Mouse (Mus musculus) ovary, postnatal 36 days (tissue): ENCODE results near the gene Scn1a.

Experiments used
- DNase-seq: peaks from one replicate; pipeline ENCODE4 v3.0.0; 2022; ENCODE audit warnings: low spot score, mixed read lengths

Gene Scn1a

GRCm38 (mm10) chr2:66244013-66244412 lies 196.6 kb downstream of the Scn1a start:
- no peak for DNase-seq

- no peak for DNase-seq
Measured at GRCm38 (mm10) chr2:66240334-66240733, 200.3 kb downstream of the Scn1a start.

- no peak for DNase-seq
Measured at GRCm38 (mm10) chr2:66238886-66239285, 201.8 kb downstream of the Scn1a start.

- no peak for DNase-seq
Measured at GRCm38 (mm10) chr2:66220954-66221353, 219.7 kb downstream of the Scn1a start.
